Mouse (Mus musculus) hindbrain, postnatal 0 days (tissue): ENCODE results near the gene Gm20388. TPM values are rescaled to one million over a fixed set of nuclear protein-coding genes. Genes with fewer than 3 reads are reported as not detected.

Experiments
- ATAC-seq: fragments of 200-750 bp; cut with Nextera tagmentation; 2 replicates; pipeline ENCODE4 v1.8.0; 2017; ENCODE audit warnings: mild to moderate bottlenecking, moderate TSS enrichment, moderate library complexity
- DNase-seq: peaks from one replicate; pipeline ENCODE4 v3.0.0-alpha.2; 2015; ENCODE audit warnings: low spot score
- H3K27ac ChIP-seq: fragments of 300-500 bp; sonication (generic); 2 replicates; pipeline ENCODE4 v1.5.1; 2014; ENCODE audit warnings: mild to moderate bottlenecking
- H3K27me3 ChIP-seq: fragments of 300-500 bp; sonication (generic); 2 replicates; pipeline ENCODE4 v1.6.1; 2014; ENCODE audit warnings: low read length, mixed read lengths; ENCODE audit not compliant: insufficient read depth
- H3K36me3 ChIP-seq: fragments of 300-500 bp; sonication (generic); 2 replicates; pipeline ENCODE4 v1.6.1; 2014; ENCODE audit warnings: low read length, mixed read lengths; ENCODE audit not compliant: insufficient read depth
- H3K4me1 ChIP-seq: fragments of 300-500 bp; sonication (generic); 2 replicates; pipeline ENCODE4 v1.6.1; 2014; ENCODE audit warnings: antibody characterized with exemption, low read length, mixed read lengths; ENCODE audit not compliant: insufficient read depth
- H3K4me2 ChIP-seq: fragments of 300-500 bp; sonication (generic); 2 replicates; pipeline ENCODE4 v1.6.1; 2014; ENCODE audit warnings: low read depth, mild to moderate bottlenecking, low read length, moderate library complexity, mixed read lengths
- H3K4me3 ChIP-seq: fragments of 300-500 bp; sonication (generic); 2 replicates; pipeline ENCODE4 v1.5.1; 2014; ENCODE audit warnings: low read length
- H3K9ac ChIP-seq: fragments of 300-500 bp; sonication (generic); replicated peaks from 2 replicates; pipeline ENCODE4 v1.6.1; 2014; ENCODE audit warnings: mild to moderate bottlenecking, low read length, moderate library complexity, mixed read lengths
- H3K9me3 ChIP-seq: fragments of 300-500 bp; sonication (generic); 2 replicates; pipeline ENCODE4 v1.6.1; 2016; ENCODE audit warnings: low read length, mixed read lengths
- CTCF ChIP-seq: IDR thresholded peaks from 2 replicates; pipeline ENCODE4 v1.5.1; 2016; ENCODE audit warnings: antibody characterized with exemption, control low read depth, low read depth
- WGBS: fragments of 180-500 bp; shearing (Covaris S2); extraction: QIAGEN DNeasy Blood & Tissue Kit; methylation state at CpG from one replicate; pipeline ENCODE4 v1.1.7; 2014; 5-methylcytosine and 5-hydroxymethylcytosine counted together
- polyA plus RNA-seq: library from polyadenylated mRNA; unstranded; fragments of >200 nt; fragmentation: Nextera tagmentation; extraction: Ambion mirVana; gene quantifications from 2 replicates; pipeline ENCODE4 v1.2.1, GENCODE M21; 2015
- total RNA-seq: library from RNA; depleted of rRNA; stranded (reverse); fragments of >200 nt; gene quantifications from 2 replicates; pipeline ENCODE4 v1.2.3, GENCODE M21; 2014

The Gm20388 gene
- total and polyA plus RNA-seq, 2 experiments from 2014 or later, result 71.3 TPM; not detected in 1

DNA sequence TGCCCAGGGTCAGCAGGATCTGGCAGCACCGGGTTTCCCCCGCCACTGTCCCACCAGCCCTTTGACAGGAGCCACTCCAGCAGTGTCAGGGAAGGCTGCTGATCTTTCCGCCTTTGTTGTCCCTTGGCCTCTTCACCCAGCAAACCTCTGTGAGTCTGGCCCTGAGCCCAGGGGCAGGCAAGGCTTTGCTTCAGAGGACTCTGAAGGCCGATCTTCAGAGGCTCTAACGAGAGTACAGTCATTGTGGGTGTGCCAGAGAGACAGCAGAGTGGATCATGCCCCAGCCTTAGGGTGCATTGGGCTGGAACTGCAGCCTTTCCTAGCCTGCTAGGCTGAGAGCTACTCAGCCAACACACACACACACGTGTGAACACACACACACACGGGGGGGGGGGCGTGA, 429.1 kb downstream of the Gm20388 start:
- 0 out of 2 replicates have a peak, but pooled peaks have one; percentile 21 for ATAC-seq
- no peak overlapping the region for H3K27ac ChIP-seq
- peaks cover 26% of the 10 kb centered on the region for H3K4me1 ChIP-seq
- TF ChIP-seq CTCF, result no peak
- H3K27me3 ChIP-seq, result no peaks in the 10 kb centered on the region
- H3K9me3 ChIP-seq, result no peaks in the 10 kb centered on the region
- no peak overlapping the region for H3K4me2 ChIP-seq
- no peak overlapping the region for H3K4me3 ChIP-seq
- H3K36me3 ChIP-seq, result no peaks in the 10 kb centered on the region
- H3K9ac ChIP-seq, result 0 out of 2 replicates have a peak overlapping the region, but pooled peaks have one; percentile 21
- WGBS, result 34% methylated on average over 7 of the region's 8 CpGs
- DNase-seq, result no peak

- H3K27me3 ChIP-seq, result no peaks in the 10 kb centered on the region
- no peak for TF ChIP-seq CTCF
- H3K4me2 ChIP-seq, result no peak overlapping the region
- no peak overlapping the region for H3K4me3 ChIP-seq
- no peak overlapping the region for H3K9ac ChIP-seq
- no peaks in the 10 kb centered on the region for H3K9me3 ChIP-seq
- 57% methylated on average over 10 of the region's 10 CpGs for WGBS
- H3K27ac ChIP-seq, result no peak overlapping the region
- no peak for ATAC-seq
- peaks cover 12% of the 10 kb centered on the region for H3K4me1 ChIP-seq
- no peak for DNase-seq
- H3K36me3 ChIP-seq, result no peaks in the 10 kb centered on the region
These were observed 430.5 kb downstream of the Gm20388 start for GRCm38 (mm10) chr8:120341124-120341523.

DNA sequence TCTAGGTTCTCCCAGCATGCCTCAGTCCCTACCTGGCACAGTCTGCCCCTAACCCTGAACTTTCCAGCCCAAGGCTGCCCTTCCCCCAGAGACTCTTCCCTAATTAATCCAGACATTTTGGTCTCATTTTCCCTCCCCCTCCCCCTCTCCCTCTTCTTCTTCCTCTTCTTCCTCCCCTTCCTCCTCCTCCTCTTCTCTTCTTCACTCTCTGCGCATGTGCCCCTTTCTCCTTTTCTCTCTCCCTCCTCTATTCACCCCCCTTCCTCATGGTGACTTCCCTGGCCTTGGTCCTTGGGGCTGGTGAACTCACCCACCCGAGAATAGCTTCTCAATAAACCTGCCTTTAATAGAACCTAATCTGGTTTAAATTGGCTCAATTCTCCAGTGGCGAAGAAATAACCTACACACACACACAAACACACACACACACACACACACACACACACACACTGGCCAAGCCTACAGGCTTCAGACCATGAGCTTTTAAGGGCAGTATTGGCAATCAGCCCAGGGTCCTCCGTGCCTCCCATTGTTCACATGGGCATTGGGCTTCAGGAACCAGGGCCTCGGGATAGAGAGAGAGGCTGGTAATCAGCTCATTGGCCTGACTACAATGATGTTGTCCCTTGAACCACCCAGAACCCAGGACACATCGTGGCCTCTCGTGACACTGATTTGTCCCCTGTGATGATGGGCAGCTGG, 432.4 kb downstream of the Gm20388 start:
- no peaks in the 10 kb centered on the region for H3K9me3 ChIP-seq
- H3K27ac ChIP-seq, result no peak overlapping the region
- no peak overlapping the region for H3K4me2 ChIP-seq
- no peak for ATAC-seq
- H3K27me3 ChIP-seq, result no peaks in the 10 kb centered on the region
- no peak overlapping the region for H3K9ac ChIP-seq
- H3K4me1 ChIP-seq, result peaks cover 21% of the 10 kb centered on the region
- no peak overlapping the region for H3K4me3 ChIP-seq
- no peak for TF ChIP-seq CTCF
- no peaks in the 10 kb centered on the region for H3K36me3 ChIP-seq
- WGBS, result 34% methylated on average over 7 of the region's 7 CpGs
- DNase-seq, result peak; percentile 78

- Histone ChIP-seq H3K27ac (no peak overlapping the region), H3K9me3 (no peaks in the 10 kb centered on the region), H3K9ac (no peak overlapping the region), H3K4me1 (peaks cover 26% of the 10 kb centered on the region), H3K36me3 (no peaks in the 10 kb centered on the region), H3K4me2 (no peak overlapping the region), H3K4me3 (no peak overlapping the region), H3K27me3 (no peaks in the 10 kb centered on the region)
- 30% methylated on average over 12 of the region's 12 CpGs for WGBS
- no peak for TF ChIP-seq CTCF
- ATAC-seq, result no peak
- no peak for DNase-seq
These were observed 432.9 kb downstream of the Gm20388 start for GRCm38 (mm10) chr8:120343582-120343981.

- H3K27ac ChIP-seq, result no peak overlapping the region
- H3K4me2 ChIP-seq, result no peak overlapping the region
- peaks cover 27% of the 10 kb centered on the region for H3K4me1 ChIP-seq
- H3K27me3 ChIP-seq, result no peaks in the 10 kb centered on the region
- no peak for TF ChIP-seq CTCF
- ATAC-seq, result no peak
- WGBS, result 26% methylated on average over 4 of the region's 4 CpGs
- H3K9me3 ChIP-seq, result no peaks in the 10 kb centered on the region
- H3K36me3 ChIP-seq, result no peaks in the 10 kb centered on the region
- H3K4me3 ChIP-seq, result no peak overlapping the region
- DNase-seq, result no peak
- H3K9ac ChIP-seq, result no peak overlapping the region
These were observed 433.5 kb downstream of the Gm20388 start for GRCm38 (mm10) chr8:120344166-120344565.

DNA sequence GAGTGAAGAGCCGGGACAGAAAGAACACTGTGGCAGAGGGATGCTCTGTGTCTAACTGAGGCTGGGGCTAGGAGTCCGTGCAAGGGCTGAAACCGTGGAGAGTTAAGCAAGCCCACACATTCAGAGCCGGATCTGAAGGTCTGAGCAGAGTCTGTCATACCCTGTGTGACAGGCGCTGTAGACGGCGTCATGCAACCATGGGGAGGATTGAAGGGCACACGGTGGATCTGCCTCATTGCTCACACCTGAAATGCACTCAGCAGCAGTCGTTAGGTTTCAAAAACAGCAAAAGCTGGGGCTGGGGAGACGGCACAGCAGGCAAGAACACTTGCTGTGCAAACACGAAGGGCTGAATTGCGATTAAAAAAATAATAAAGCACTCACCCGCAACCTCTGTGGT, 433.9 kb downstream of the Gm20388 start:
- no peak overlapping the region for H3K27ac ChIP-seq
- H3K9ac ChIP-seq, result no peak overlapping the region
- H3K4me2 ChIP-seq, result no peak overlapping the region
- H3K4me3 ChIP-seq, result no peak overlapping the region
- no peaks in the 10 kb centered on the region for H3K36me3 ChIP-seq
- 29% methylated on average over 13 of the region's 13 CpGs for WGBS
- ATAC-seq, result no peak
- TF ChIP-seq CTCF, result no peak
- DNase-seq, result no peak
- no peaks in the 10 kb centered on the region for H3K9me3 ChIP-seq
- H3K4me1 ChIP-seq, result peaks cover 27% of the 10 kb centered on the region
- no peaks in the 10 kb centered on the region for H3K27me3 ChIP-seq

GRCm38 (mm10) chr8:120347734-120348341, 437.2 kb downstream of the Gm20388 start:
- no peak overlapping the region for H3K4me3 ChIP-seq
- ATAC-seq, result peak; percentile 43
- no peak overlapping the region for H3K9ac ChIP-seq
- no peak overlapping the region for H3K4me2 ChIP-seq
- no peak for TF ChIP-seq CTCF
- H3K27ac ChIP-seq, result peak overlapping the region; percentile 23; the same call in 1 of the 2 replicates
- H3K27me3 ChIP-seq, result no peaks in the 10 kb centered on the region
- peak; percentile 65 for DNase-seq
- WGBS, result 29% methylated on average over 21 of the region's 21 CpGs
- no peaks in the 10 kb centered on the region for H3K36me3 ChIP-seq
- peaks cover 24% of the 10 kb centered on the region for H3K4me1 ChIP-seq
- no peaks in the 10 kb centered on the region for H3K9me3 ChIP-seq
